Mouse (Mus musculus) brain, adult 2 months (tissue): ENCODE measurements at regions not wholly inside any gene's neighbourhood (a gene's known extent, or its start where the extent isn't known, plus 50 kb on each side); places are given as distances from the start of the nearest gene placed in this dataset.
"Not testable (repeated sequence)": the region's sequence is repeated elsewhere in the genome, so short reads cannot be mapped to it uniquely, and the experiment has no call there.

Experiments
- DNase-seq: peaks from one replicate; pipeline ENCODE4 v3.0.0; 2011; ENCODE audit warnings: low read depth, low spot score

GRCm38 (mm10) chrX:82249456-82249855 is 699.2 kb upstream of the Dmd start:
- not testable (repeated sequence) for DNase-seq

- not testable (repeated sequence) for DNase-seq
Measured at GRCm38 (mm10) chrX:82282376-82282775, 666.3 kb upstream of the Dmd start.

GRCm38 (mm10) chrX:82310764-82311492 is 637.7 kb upstream of the Dmd start:
- peak; percentile 56 for DNase-seq
